Mouse (Mus musculus) embryonic fibroblast, embryonic 13.5 days (primary cell): ENCODE data around the gene Fiz1.

Source experiments
- CTCF ChIP-seq: IDR thresholded peaks from 2 replicates; pipeline ENCODE4 v1.5.1; 2011; ENCODE audit warnings: mild to moderate bottlenecking, control low read depth, low read length, moderate library complexity, borderline replicate concordance; ENCODE audit not compliant: insufficient read depth
- POLR2A ChIP-seq: IDR thresholded peaks from 2 replicates; pipeline ENCODE4 v1.6.1; 2011; ENCODE audit warnings: low read depth, mild to moderate bottlenecking, control low read depth, low read length, moderate library complexity

- TF ChIP-seq POLR2A (no peak), CTCF (no peak)
Observed at GRCm38 (mm10) chr7:5057804-5058203, 43.3 kb upstream of the Fiz1 start.
